Mouse (Mus musculus): ENCODE results near the gene Noc2l.

DNA sequence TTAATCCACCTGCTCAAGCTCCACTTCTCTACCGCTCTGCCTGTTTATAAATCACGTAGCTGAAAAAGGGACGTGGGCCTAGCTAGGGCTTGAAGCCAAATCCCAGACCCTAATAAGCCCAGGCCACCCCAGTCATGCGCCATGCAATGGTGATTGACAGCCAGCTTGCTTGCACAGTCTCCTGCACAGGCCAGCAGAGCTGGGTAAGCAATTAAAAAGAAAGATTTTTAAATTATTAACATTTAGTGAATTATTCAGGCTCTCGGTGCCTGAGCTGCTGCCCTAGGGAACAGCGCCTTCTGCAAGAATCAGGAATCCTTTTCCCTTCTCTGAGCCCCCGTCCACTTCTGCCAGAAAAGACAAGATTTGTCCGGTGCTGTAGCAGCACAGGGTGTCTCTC lies 15.3 kb downstream of the Noc2l start:
- no peak for TF ChIP-seq USF1 (IDR thresholded peaks at IDR 0.05; ENCODE audit: low read depth)
- no peak for TF ChIP-seq MAX (IDR thresholded peaks at IDR 0.05; ENCODE audit: low read depth)
- TF ChIP-seq POLR2A (IDR thresholded peaks at IDR 0.05; ENCODE audit: insufficient read length, low read depth), result no peak
- no peak for TF ChIP-seq E2F4 (IDR thresholded peaks at IDR 0.05; ENCODE audit: insufficient read depth)
